Mouse (Mus musculus) kidney, adult 18-20 months (tissue): ENCODE data around the gene Adipoq.

Experiments
- DNase-seq: peaks from one replicate; pipeline ENCODE4 v3.0.0; 2021

The Adipoq gene

DNA sequence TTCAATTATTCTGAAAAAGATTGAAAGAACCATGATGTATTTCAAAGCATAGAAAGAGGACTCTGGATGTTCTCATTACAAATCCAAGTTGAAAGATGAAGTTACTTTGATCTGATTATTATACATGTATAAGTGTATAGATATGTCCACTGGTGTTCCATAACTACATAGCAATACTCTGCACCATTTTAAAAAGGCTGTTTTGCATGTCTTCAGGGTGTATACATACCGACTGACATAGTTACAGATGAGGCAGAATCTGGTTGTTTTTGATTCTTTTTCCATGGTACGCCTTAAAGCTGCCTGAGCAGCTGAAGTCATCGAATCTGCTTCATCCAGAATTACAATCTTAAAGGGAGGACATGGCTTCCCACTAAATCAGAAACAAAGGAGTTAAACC is 30.9 kb upstream of the Adipoq start:
- no peak for DNase-seq

DNA sequence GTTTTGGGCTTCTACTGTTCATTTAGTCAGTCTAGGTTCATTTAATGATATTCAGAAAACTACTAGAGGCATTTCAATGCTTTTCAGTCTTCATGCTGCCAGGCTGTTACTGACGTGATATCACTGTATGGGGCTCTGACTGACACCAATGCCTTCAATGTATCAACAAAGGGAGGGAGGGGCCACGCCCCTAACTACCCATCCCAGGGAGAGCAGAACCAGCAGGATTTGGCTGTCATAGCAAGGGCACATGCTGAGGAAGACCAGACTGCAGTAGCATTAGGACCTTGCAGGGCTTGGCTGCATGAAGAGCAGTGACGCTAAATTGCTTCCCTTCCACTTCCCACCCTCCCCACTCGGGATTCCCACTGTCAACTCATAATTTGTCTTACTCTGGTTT is 29.2 kb upstream of the Adipoq start:
- DNase-seq = no peak

DNA sequence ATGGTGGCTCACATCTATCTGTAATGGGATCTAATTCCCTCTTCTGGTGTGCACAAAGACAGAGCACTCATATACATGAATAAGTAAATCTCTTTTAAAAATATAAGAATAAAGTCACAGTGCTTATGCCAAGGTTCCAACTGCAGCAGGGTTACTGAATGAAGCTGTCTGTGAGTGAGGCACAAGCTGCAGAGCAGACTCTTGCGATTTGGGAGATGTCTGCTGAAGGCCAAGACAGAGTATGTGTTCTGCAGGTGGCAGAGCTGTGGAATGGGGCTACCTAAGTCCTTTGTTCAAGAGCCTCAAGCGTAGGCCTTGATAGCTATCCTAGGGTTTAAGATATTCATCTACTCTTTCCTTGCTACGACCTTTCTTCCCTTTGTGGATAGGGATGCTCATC is 23.9 kb upstream of the Adipoq start:
- DNase-seq = no peak

DNA sequence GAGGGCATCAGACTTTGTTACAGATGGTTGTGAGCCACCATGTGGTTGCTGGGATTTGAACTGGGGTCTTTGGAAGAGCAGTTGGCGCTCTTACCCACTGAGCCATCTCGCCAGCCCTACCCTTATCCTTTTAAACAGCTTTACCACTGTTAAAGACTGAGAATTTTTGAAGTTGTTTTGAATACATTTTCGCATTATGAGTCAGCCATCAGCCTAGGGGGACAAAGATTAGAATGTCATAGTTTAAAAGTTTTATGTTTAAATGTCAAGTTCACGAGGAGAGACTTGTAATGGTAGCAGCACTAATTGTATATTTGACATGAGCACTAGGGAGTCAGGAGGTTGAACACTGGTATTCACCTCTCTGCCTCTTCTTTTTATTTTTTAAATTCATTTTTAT is 23.2 kb upstream of the Adipoq start:
- no peak for DNase-seq

DNA sequence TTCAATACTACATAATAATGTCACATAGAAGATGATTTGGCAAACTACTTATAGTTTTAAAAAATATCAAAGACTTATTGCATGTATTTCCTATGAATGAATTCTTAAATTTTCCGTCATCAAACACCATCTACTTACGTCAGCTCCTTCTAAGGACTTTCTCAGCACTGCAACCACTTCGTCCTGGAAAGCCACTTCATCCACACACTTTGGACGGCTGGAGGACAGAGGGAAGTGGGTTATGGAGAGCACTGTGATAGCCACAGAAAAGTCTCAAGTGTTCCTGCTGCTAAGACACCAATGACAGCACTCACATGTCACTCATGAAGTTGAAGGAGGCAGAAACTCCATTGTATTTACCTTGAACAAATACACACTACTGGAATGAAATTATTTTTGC is 21.9 kb upstream of the Adipoq start:
- no peak for DNase-seq

DNA sequence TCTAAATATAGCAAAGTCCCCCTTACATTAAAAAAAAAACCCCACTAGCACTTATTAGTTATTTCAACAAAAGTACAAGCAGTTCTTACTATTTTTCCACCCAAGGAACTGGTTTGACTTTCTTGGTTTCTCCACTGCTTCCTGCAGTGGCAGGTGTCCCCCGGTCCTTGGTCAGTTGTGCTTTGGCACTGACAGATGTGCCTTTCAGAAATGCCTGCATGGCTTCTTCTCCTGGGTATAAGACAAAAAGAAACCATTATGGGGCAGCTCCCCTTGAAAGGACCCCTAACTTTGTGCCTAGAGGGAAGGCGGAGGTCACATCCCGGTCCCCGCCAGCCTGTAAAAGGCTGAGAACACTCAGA is 19.0 kb upstream of the Adipoq start:
- no peak for DNase-seq

DNA sequence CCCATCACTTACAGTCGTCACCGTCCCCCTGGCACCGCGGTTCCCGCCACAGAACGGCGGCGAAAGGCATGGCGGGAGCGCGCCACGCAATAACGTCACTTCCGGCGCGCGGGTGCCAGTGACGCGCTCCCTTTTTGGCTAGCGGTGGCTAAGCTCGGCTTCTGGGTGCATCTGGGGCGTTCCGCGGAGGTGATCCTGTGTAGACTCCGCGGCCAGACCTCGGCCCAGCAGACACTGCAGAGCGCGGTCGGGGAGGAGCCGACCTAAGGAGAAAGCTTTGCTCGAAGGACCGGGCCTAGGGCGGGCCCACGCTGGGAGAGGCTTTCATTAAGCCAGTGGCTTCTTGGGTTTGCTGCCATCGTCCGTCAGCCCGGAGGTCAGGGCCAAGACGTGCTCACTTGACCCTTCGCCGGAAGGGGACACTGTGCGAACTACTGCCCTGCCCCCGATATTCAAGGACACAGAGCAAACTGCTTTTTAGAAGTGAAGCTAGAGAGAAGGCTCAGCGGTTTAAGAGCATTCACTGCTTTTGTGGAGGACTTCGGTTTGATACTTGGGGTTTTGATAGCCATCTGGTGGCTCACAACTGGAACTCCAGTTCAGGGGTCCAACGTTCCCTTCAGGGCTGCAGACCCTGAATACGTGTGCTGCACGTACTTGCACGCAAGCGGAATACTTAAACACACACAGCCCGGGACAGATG is 18.5 kb upstream of the Adipoq start, which contains the start of gene Rfc4:
TSS of gene Rfc4 (minus strand) at position 65 of the 703 bp plus-strand sequence.
- peak; percentile 95 for DNase-seq

DNA sequence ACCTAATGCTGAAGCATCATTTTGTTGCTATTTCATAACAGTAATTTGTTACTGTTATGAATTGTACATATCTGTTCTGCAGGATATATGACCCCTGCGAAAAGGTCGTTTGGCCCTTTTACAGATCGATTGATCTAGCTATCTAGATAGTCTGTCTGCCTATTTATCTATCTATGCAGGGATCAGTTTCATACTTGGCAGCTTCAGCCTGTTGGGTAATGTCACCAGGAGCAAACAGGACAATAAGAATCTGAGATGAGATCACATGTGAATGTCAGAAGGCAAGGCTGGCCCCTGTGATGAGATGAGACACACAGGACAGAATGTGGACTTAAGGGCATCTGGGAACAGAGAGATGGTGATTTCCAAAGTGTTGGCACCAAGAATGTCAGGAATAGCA is 16.0 kb upstream of the Adipoq start:
- no peak for DNase-seq

DNA sequence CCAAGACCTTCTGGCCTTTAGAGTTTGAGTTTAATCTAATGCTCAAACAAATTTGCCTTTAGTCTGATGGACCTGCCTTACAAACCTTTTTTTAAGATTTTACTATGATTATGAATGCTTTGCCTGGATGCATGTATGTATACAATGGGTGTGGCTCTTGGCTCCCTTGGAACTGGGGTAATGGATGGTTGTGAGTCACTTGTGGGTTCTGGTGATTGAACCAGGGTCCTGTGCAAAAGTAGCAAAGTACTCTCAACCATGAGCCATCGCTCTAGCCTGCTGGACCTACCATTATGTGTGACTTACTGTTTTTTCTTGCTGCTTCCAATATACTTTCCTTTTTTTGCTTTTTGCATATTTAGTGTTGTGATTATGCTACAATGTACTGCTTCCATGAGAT is 14.0 kb upstream of the Adipoq start:
- DNase-seq = no peak

DNA sequence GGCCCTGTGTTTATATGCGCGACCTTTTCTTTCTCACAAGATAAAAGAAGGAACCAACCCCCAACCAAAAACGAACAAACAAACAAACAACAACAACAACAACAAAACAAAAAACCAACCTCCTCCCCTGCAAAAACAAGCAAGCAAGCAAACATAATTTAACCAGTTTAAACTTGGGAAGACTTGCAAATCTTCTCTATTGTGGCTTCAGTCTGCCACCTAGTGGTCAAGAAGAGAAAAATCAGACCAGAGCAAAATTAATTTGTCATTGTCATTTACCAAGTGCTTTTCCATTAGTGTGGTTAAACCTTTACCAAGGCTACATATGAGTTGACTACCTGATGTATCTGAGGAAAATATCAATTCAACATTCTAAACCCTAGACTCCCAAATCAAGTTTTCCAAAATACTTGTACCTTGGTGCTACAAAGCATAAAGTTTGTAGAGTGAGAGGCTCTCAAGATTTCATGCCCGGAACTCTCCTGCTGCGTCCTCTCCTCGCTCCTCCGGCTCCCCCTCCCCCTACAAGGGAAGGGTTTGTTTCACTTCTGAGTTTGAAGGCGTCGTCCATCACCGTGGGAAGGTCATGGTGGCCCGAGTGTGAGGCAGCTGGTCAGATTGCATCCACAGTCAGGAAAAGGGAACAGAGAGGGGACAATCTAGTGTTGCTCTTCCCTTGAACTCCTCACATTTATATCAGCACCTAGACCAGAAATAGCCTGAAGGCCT is 10.8 kb upstream of the Adipoq start:
- no peak for DNase-seq

DNA sequence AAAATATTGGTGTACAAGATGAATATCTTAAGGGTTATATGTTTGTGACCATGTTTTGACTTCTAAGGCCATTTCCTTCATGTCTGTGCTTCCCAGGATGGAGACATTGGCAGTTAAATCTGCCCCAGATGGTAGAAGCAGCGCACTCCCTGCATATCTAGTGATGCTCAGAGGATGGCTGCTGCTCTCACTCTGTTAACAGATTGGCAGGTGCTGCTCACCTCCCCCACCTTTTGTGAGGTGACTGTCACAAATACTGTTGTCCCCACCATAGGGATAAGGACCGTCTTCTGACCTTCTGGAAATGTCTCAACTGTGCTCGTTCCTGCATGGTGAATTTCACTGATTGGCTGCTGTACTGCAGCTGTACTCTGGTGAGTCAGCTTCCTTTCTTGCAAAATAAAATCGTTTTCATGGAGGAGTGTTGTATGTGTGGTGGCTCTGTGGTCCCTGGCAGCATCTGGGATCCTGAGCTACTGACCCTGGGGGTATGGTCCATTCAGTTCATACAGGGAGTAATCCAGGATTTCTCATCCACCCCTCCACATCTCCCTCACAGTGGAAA is 9.8 kb upstream of the Adipoq start:
- no peak for DNase-seq

DNA sequence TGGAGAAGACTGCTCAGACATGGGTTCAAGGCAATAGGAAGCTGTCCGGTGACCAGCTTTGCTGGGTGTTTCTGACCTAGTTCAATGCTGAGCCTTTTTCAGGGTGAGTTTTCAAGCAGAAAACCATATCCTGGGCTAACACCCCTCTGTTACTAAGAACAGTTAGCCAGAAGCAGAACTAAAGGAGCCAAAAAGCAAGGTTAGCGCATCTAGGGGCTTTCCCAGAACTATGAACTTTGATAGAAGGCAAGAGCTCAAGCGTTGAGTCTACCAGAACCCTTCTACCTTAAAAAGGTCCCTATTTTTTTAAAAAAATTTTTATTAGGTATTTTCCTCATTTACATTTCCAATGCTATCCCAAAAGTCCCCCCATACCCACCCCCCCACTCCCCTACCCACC is 5.4 kb upstream of the Adipoq start:
- no peak for DNase-seq

DNA sequence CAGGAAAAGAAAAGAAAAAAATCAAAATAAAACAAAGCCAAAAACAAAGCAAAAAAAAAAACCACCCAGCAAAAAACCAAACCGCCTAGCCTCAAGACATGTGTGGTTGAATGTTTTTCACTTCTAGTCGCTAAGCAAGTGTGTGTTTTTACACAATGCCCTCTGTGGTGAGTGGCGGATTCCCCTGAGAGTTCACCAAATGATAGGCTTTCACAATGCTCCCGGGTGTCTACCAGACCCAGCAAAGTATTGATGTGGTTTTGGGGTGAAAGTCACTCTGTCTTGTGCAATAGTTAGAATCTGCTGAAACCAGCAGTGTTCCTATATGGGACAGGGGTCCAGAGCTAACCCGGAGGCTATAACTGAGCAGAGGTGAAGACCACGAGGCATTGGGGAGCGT is 2.0 kb upstream of the Adipoq start:
- no peak for DNase-seq

DNA sequence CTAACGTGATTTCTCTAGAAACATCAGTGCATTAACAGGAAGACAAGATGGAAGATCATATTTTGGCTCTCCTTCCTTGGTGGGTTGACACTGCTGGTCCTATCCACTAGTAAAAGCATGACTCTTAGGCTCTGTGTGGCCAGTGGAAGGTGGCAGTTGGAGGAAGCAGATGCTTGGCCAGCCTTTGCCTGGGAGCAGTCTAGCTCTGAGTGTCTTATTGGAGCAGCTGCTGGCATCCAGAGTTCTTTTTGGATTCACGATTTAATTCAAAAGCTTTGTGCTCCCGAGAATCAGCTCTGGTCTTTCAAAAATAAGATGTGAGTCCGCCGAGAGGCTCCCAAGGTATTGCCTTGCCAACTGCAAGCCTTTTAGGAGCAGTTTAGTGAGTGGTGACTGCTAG is 1.1 kb upstream of the Adipoq start:
- no peak for DNase-seq

DNA sequence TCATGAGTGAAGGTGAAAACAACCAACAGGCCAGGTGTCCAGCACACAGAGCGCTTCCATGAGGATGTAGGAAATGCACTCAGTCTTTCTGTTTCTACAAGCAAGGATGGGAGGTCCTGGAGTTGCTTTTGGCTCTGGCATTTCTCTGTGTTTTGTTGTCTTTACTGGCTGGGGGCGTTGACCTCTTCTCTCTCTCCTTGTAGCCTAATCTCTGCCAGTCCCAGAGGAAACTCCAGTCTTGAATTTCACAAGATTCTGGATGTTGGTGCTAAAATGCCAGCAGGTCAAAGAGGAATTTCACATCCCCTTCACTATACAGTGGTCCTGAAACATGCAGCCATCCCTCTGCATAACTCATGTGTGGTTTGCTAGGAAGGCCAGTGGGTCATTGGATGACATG is 2.6 kb downstream of the Adipoq start:
- DNase-seq = no peak

DNA sequence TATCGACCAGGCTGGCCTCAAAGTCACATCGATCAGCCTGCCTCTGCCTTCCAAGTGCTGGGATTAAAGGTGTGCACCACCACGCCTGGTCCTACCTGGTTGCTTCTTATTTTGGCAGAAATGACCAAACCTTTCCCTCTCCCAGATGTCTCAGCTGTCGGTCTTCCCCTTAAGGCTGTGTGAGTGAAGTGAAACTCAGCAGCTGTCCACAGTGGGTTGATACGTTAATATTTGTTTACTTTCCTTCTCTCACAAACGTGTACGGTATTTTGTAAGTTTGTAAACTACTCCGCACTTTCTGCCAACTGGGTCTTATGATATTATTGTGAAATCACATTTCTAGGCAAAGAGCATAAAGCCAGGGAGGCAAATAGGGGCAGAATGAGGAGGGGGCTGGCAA is 3.1 kb downstream of the Adipoq start:
- DNase-seq = no peak

DNA sequence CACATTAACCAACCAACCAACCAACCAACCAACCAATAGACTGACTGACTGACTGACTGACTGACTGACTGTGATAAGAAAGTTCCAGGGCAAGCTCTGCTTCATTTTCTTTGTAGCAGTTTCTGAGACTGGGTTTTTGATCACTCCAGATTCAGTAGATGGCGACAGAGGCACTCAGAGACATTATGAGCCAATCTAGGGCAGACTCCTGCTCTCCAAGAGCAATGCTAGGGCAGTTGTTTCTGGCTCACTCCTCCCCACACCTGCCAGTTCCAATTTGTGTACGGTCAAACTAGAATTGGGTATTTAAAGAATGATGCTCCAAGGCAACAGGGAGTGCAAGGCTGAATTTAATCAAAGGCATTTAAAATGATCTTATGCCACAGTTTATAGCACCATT is 5.1 kb downstream of the Adipoq start:
- DNase-seq = peak; percentile 46

DNA sequence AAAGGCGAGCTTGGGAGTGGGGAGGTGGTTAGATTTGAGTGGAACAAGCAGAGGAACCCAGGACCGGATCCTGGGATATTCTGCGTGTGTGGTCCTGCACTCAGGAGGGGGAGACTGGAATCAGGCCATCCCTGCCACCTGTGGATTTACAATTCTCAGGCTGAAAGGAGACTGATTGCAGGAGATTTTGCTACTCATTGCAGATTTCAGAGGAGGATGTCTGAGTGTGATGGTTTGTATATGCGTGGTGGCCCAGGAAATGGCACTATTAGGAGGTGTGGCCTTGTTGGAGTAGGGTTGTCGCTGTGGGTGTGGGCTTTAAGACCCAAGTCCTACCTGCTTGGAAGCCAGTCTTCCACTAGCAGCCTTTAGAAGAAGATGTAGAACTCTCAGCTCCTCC is 7.9 kb downstream of the Adipoq start:
- DNase-seq = no peak

DNA sequence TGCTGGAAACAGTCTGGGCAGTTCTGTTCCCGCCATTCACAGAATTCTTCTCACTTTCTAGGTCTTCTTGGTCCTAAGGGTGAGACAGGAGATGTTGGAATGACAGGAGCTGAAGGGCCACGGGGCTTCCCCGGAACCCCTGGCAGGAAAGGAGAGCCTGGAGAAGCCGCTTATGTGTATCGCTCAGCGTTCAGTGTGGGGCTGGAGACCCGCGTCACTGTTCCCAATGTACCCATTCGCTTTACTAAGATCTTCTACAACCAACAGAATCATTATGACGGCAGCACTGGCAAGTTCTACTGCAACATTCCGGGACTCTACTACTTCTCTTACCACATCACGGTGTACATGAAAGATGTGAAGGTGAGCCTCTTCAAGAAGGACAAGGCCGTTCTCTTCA is 10.7 kb downstream of the Adipoq start:
- DNase-seq = no peak

DNA sequence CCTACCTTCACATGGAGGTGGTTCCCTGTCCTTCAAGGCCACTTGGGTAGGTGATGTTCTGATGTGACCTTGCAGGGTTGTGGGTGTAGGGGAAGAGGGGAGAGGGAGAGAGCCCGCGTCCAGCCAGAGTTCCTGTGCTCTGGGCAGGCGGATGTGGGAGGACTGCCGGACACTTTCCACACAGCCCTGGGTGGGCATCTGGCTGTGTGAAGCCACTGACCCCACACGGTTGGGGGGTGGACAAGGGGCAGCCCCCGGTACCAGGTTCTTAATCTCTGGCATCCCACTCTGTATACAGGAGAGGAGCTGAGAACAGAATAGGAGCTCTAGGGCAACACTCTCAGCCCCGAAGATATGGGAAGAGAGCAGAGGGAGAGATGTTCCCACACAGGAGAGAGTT is 12.0 kb downstream of the Adipoq start:
- no peak for DNase-seq

DNA sequence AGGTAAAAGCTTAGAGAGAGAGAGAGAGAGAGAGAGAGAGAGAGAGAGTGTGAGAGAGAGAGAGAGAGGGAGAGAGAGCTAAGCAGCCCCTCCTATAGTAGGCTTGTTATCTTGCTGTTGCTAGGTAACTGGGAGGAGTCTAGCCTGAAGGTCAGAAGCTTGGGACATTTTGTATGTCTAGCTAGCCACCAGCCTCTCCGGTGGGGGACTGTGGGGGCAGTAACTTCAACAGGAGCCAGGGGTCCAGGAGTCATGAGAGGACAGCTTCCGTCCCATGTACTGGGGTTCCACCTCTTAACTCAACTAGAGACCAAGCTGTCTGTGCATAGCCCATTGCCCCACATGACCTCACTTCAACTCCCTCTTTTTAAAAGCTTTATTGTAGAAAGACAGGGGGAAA is 12.6 kb downstream of the Adipoq start:
- DNase-seq = no peak

DNA sequence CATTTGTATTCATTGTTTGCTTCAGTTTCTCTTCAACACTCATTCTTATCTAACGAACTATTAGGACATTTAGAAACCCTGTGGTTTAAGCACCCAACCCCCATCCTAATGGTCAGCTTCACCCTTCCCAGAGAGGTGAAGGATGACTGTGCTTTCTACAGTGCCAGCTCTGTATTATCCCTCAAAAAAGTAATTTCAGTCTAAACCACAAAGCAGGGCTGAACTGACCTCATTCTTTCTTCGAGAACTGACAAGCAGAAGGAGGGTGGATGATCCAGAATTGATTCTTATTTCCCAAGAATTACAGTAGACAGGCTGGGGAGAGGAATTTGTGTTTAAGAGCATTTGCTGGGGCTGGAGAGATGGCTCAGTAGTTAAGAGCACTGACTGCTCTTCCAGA is 13.4 kb downstream of the Adipoq start:
- no peak for DNase-seq

DNA sequence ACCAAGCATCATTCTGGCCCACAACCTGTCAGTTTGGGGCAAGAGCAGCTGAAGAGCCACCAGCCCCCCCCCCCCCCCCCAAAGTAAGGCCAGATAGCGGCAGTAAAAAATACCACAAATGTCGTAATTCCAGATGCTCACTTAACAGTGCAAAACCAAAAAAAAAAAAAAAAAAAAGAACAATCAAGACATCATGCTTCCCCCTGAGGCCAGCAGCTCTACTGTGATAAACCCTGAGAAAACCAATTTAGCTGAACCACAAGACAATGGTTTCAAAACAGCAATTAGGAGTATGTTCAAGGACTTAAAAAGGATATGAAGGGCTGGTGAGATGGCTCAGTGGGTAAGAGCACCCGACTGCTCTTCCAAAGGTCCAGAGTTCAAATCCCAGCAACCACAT is 15.8 kb downstream of the Adipoq start:
- DNase-seq = no peak

DNA sequence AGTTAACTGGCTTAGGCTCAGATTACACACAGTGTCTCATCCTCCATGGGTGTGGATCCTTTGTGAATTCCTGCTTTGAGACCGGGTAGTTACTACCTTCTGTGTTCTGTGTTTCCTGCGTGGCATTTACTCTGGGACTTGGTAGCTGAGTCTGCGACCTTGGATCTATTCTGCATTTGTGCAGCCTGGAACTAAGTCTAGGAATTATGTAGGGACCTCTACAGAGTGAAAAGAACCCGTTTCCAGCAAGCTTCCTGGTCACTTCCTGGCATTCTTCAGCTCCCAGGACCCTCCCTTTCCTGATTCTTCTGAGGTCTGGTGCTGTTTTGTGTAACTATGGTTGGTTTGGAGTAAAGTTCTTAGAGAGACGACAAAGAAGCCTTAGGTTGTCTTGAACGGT is 18.1 kb downstream of the Adipoq start:
- DNase-seq = peak; percentile 6

DNA sequence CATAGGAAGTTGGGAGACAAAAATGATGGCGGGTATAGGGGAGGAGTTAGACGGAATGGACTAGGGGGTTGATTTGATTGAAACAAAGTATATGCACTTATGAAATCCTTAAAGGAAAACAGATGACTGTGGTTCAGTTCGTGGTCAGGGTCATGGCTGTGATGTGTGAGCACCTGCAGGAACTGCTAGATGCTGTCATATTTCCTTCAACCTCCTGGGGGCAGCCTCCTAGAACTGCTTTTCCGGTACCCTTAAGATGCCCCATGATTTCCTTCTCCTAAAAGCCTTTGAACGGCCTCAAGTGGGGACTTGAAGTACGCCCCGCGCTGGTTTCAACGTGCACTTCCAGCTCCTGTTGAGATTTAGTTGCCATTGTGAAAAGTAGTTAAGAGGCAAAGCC is 19.1 kb downstream of the Adipoq start:
- DNase-seq = no peak
